Mouse (Mus musculus) liver, embryonic 14.5 days (tissue): Measurements from ENCODE around the gene Eea1.

Source experiments
- CTCF ChIP-seq: IDR thresholded peaks from 2 replicates; pipeline ENCODE4 v1.5.1; 2016; ENCODE audit warnings: antibody characterized with exemption, low read depth, control low read depth
- EP300 ChIP-seq: IDR thresholded peaks from 2 replicates; pipeline ENCODE4 v1.6.1; 2016; ENCODE audit warnings: antibody characterized with exemption, low read depth

DNA sequence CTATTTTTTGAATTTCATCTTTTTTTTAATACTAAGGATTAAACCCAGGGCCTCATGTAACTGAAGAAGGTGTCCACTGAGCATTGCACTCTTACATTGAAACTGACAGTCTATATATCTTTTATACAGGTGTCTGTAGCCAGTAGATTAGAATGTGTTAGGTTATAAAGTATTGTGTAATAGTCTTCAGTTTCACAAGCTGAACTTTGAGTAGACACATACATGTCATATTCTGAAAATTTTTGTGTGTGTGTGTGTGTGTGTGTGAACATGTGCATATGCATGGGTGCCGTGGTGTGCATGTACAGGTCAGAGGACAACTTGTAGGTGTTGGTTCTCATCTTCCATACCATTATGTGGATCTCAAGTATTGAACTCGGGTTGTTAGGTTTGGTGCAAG is 16.2 kb downstream of the Eea1 start:
- TF ChIP-seq CTCF: no peak
- no peak for TF ChIP-seq EP300
